Mouse (Mus musculus) hematopoietic stem cell, adult 5-6 weeks (primary cell): ENCODE data around the gene Prss22. TPM values are rescaled to one million over a fixed set of nuclear protein-coding genes. Genes with fewer than 3 reads are reported as not detected.
A peak's percentile ranks its signal among the peaks of the same experiment; 100 is the strongest.

Source experiments
- ATAC-seq, 2 experiments: fragments of 125-278 bp in 1 of 2; replicated peaks in 1 of 2; 2 replicates each; pipeline ENCODE4 v1.8.0; 2016 to 2017; ENCODE audit warnings: inconsistent platforms in 2 of 2, mild to moderate bottlenecking in 2 of 2, moderate number of reproducible peaks in 2 of 2, low read depth in 1 of 2, moderate TSS enrichment in 1 of 2; ENCODE audit not compliant: low FRiP score in 2 of 2, poor library complexity in 2 of 2, severe bottlenecking in 2 of 2, insufficient read depth in 1 of 2, low TSS enrichment in 1 of 2
- total RNA-seq: library from RNA; stranded (forward); fragments of 172-1452, 232-1000 nt; gene quantifications from 2 replicates; pipeline ENCODE4 v1.2.3, GENCODE M21; 2017

Prss22 gene
- total RNA-seq, 1 experiment from 2014 or later = not detected

DNA sequence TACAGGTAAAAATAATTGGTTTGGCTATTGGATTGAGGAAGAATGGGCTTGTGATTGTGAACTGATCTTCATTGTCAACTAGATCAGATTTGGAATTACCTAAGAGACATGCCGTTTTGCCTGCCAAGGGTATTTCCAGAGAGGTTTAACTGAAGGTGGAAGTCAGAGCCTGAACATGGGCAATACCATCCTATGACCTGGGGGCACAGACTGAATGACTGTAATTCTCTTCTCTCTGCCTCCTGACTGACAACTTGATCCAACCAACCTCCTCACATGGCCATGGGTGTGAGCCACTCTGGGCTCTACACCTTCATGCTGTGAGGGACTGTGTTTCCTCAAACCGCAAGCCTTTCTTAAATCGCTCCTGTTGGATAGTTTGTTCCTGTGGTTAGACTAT lies 7.1 kb upstream of the Prss22 start:
- no peak for ATAC-seq

GRCm38 (mm10) chr17:24004071-24004665 lies 6.3 kb upstream of the Prss22 start:
- no peak for ATAC-seq

DNA sequence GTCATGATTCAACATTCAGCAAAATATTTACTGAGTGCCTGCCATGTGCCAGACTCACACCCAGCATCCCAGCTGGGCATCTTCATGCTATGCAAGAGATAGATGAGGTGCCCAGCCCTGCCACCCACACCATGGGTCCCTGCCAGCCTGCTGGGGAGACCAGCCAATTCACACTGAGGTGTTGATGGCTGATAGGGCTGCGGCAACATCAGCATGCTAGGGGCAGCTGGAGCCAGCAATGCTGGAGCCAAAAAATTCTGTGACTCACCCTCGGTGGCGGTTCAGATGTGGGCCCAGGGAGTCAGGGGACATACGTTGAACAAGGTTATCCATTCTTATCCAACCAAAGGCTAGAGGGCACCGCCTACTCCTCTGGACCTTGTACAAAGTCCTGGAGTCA lies 2.5 kb upstream of the Prss22 start:
- no peak for ATAC-seq

DNA sequence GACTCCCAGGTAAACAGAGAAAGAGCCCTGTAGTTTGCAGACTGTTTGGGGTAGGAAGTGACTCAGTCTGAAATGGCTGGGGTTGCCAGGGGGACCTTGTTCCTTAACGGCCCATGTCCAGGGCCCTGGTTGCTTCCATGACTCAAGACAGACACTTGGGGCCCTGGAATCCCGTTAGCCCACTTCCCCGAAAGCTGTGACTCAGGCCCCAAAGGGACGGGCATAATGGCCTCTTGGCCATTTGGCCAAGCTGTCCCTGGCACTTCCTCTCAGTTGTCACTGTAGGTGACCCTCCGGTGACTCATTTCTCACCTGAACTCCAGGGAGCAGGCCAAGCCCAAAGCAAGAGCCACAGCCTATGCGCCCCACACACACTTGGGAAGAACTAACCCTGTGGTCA lies 483 bp upstream of the Prss22 start:
- no peak for ATAC-seq

DNA sequence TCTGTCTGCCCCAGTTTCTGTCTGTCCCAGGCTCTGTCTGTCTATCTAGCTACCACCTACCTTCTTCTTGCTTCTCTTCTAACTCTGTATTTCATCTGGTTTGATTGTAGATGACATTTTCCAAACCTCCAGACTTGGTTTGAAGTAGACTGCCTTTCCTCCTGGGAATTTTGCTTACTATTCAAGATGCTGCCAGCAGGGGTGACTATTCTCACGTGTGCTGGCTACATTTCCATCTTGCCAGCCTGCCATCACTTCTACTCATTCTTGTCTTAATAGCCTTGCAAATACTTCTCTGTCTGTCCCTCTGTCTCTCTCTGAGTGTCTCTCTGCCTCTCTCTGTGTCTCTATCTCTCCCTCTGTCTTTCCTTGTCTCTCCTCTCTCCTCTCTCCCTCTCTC lies 2.5 kb downstream of the Prss22 start:
- no peak for ATAC-seq

DNA sequence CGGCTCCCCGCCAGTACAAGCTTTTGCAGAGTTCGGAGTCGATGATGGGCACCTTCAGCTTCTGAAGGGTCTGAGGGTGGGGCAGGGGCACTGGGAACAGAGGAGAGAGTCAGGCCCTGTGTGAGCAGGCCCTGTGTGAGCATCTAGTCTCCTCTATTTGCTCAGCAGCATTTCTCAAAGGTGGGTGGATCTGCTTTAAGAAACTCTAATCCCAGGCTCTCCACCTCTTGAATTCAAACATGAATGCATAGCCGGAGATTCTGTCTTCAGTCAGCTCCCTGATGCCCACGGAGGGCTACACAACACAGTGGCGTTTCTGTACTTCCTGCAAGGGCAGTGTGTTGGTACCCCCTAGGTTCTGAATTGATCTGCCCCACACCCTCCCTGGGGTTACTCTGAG lies 3.2 kb downstream of the Prss22 start:
- no peak for ATAC-seq

DNA sequence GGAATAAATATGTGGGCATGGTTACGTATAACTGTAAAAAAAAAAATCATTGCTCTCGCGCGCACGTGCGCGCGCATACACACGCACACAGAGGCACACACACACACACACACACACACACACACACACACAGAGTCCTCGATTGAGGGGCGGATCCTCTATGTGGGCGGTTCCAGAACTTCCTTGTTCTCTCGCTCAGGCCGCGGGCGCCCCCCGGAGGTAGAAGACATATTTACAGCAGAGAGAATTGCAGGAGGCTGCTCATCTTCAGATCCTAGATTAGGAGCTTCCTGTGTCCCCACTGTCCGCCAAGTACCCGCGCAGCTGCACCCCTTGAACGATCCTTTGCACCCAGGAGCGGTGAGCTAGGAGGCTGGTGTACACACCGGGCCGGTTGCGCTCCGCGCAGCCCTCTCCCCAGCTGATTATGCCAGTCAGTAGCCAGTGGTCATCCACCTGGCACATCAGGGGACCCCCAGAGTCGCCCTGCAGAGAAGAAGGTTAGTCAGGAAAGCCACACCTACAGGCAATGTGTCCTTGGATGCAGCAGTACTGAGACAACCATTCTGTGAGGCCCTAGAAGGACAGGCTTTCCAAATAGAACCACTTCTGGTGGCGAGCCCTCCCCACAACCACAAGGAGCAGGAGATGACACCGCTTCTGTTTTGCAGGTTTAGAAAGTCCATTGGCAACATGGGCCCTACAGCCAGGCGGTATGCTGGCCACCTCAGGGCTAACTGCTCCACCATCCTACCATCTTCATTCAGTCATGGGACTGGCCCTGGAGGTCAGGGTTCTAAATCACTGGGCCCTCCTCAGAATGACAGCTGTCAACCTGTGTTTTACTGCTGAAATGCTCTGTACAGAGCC lies 4.1 kb downstream of the Prss22 start:
- peak; percentile 78 to 84 for ATAC-seq

DNA sequence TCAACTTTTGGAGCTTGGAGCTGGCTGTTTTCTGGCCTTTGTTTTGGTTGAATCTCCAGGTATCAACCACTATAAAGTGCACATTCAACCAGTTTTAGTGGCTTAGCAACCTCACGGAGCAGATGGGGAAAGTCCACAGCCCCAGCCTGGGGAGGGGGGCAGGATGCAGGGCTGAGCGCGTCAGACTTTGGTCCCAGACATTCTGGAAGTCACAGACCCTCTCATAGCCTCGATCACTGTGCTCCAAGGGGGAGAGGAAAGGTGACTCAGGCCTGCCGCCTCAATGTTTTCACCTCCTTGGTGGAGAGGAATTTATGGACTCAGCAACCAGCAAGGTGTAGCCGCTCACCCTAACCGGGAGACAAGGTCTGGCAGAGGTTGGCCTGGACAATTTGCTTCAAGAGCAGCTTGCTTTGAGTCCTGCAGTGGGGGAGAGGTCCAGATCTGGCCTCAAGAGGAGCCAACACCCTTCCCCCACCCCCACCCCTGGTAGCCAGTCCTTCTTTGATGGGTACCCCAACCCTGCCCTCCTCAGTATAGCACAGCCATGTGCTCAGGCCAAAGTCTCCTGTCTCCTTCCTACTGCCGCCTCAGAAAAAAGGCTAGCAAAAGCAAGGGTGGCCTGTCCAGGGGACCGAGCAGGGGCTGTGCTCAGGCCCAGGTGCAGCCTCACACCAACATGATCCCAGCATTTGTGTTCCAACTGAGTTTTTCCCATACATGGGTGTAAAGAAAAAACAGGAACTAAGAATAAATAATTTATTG lies 4.9 kb downstream of the Prss22 start:
- 0 out of 4 replicates have a peak, but pooled peaks of 1 of the 2 experiments have one; percentile 1 for ATAC-seq

- no peak for ATAC-seq
Measured at GRCm38 (mm10) chr17:23989802-23990201, 8.1 kb downstream of the Prss22 start.

- ATAC-seq = no peak
Measured at GRCm38 (mm10) chr17:23984989-23985388, 12.9 kb downstream of the Prss22 start.

DNA sequence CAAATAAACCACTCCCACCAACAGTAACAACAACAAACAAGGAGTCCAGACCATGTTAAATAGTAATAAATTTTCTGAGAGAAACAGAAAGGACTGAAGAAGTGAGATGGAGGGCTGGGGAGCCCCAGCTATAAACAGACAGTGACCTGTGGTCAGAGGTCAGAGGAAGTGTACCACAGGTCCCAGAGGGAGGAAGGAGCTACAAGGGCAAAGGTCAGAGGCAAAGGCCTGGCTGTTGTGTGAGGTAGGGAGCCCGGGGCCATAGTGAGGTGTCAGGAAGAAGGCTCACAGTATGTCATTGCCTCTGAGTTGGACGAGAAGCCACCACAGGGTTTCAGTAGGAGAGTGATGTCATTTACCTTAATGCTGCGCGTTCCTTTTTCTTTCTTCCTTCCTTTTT lies 15.0 kb downstream of the Prss22 start:
- ATAC-seq = no peak

GRCm38 (mm10) chr17:23980297-23980909 lies 17.5 kb downstream of the Prss22 start, which contains the start of gene Prss30:
Gene Prss30, minus strand, starts transcription at chr17:23980566.
- peak; percentile 49 to 74; a peak in 3 of 4 replicates for ATAC-seq

DNA sequence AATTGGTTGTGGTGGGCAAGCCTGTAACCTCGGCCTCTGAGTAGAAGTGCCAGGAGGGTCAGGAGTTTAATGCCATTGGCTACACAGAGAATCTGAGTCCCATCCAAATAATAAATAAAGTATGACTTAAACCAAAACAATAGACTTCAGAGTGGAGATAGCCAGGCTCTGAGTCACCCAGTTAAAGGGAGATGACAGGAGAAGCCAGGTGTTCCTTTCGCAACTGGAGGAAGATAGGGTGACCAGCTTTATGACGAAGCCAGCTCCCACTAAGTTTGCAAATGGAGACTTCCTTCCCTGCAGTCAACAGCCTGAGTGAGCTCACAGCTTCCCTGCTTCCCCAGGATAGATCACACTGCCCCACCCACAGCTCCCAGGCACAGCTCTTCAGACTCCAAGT lies 18.4 kb downstream of the Prss22 start:
- no peak for ATAC-seq

DNA sequence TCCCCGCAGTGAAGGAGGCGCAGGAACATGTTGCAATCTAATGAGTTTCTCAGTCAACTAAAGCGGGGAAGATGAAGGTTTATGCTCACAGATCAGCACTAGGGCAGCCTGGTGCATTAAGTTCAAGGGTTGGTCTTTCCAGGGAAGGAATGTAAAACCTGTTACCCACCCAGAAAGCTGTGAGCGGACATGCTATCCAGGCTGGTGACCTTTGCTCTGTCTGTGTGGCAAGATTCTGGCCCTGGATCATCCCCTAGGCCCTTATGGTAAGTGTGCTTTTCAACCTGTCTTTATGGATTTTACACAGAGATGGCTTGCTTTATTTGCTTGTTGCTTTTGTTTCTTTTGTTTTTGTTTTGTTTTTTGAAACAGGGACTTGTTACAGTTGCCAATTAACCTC lies 21.2 kb downstream of the Prss22 start:
- no peak for ATAC-seq

- ATAC-seq = no peak
Measured at GRCm38 (mm10) chr17:23971315-23971714, 26.6 kb downstream of the Prss22 start.

DNA sequence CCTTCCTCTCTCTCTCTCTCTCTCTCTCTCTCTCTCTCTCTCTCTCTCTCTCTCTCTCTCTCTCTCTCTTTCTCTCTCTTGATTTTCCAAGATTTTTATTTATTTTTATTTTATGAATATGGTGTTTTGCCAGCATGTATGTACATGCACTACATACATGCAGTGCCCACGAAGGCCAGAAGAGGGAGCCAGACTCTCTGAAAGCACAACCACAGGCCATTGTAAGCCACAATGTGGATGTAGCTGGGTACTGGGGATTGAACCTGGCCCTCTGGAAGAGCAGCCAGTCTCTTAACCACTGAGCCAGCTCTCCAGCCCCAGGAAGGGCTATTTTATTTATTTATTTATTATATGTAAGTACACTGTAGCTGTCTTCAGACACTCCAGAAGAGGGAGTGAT lies 28.7 kb downstream of the Prss22 start:
- peak in 1 of 2 experiments; percentile 55; a peak in 1 of 4 replicates for ATAC-seq

DNA sequence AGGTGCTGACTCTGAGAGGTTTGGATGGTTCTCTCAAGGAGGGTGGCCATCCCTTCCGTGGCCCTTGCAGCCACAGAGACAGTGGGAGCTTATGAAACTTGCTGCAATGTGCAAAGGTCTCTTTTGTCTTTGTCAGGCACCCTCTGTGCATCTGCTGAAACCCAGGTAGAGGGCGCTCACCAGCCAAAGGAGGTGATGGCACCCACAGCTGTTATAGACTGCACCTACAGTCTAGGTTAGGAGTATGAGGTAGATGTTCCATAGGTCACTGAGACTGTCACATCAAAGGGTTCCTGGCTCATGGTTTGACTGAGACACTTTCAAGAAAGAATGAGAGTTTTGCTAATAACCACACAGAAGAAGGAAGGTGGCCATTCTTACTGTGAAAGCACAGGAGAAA lies 29.1 kb downstream of the Prss22 start:
- no peak for ATAC-seq
